Comparison of ENCODE assay signal across 11 mouse cellular contexts in genomic region chr9:21100447-21101161, GRCm38 (mm10). TPM values are rescaled to one million over a fixed set of nuclear protein-coding genes. Genes with fewer than 3 reads are reported as not detected.
DNase-seq lines count a peak whose midpoint lies in the region; ATAC-seq and TF ChIP-seq lines count a peak whose summit lies in the region.
"Had no signal": no experiment of that assay in that cellular context is flagged by ENCODE, and none has a peak within 500 bp of the region (broad histone marks: within the 10 kb centered on the region; RNA-seq: fewer than 3 reads in every experiment).

No protein-coding gene starts in this region.

- peak overlapping the region; percentile 36 for H3K4me2 ChIP-seq in liver, embryonic 11.5 days
- 0 out of 2 replicates have a peak overlapping the region, but pooled peaks have one; percentile 6 for H3K4me2 ChIP-seq in hindbrain, embryonic 12.5 days (replicated peaks)
- H3K4me2 ChIP-seq in forebrain, postnatal 0 days (ENCODE audit: low read depth): no peak overlapping the region

- peaks cover 19% of the 10 kb centered on the region for H3K4me1 ChIP-seq in liver, embryonic 11.5 days (replicated peaks; ENCODE audit: control insufficient read depth, insufficient read depth, low read length)
- H3K4me1 ChIP-seq in hindbrain, embryonic 12.5 days: peaks cover 12% of the 10 kb centered on the region; the same call in 1 of the 2 replicates
- H3K4me1 ChIP-seq in forebrain, postnatal 0 days (ENCODE audit: insufficient read depth): no peaks in the 10 kb centered on the region

- WGBS in liver, embryonic 11.5 days: 36% methylated on average over 15 of the region's 15 CpGs
- WGBS in hindbrain, embryonic 12.5 days: 45% methylated on average over 15 of the region's 15 CpGs
- 17% methylated on average over 15 of the region's 15 CpGs for WGBS in macrophage (ENCODE audit: missing documents)
- 48% methylated on average over 15 of the region's 15 CpGs for WGBS in forebrain, postnatal 0 days

- H3K27me3 ChIP-seq in liver, embryonic 11.5 days (replicated peaks; ENCODE audit: control insufficient read depth, insufficient read depth, low read length): no peaks in the 10 kb centered on the region
- no peaks in the 10 kb centered on the region for H3K27me3 ChIP-seq in hindbrain, embryonic 12.5 days
- no peaks in the 10 kb centered on the region for H3K27me3 ChIP-seq in forebrain, postnatal 0 days (ENCODE audit: insufficient read depth, low read length)

- no peak for TF ChIP-seq CTCF in forebrain, postnatal 0 days (IDR thresholded peaks at IDR 0.05; ENCODE audit: low read depth)

- H3K36me3 ChIP-seq in liver, embryonic 11.5 days (ENCODE audit: control insufficient read depth, insufficient read depth, low read length): no peaks in the 10 kb centered on the region
- no peaks in the 10 kb centered on the region for H3K36me3 ChIP-seq in hindbrain, embryonic 12.5 days
- H3K36me3 ChIP-seq in macrophage (ENCODE audit: inconsistent target): peaks cover 16% of the 10 kb centered on the region
- 0 out of 2 replicates have a peak, but pooled peaks cover 3% of the 10 kb centered on the region for H3K36me3 ChIP-seq in forebrain, postnatal 0 days (ENCODE audit: insufficient read depth)

- no peaks in the 10 kb centered on the region for H3K9me3 ChIP-seq in liver, embryonic 11.5 days (ENCODE audit: control insufficient read depth, low read length)
- H3K9me3 ChIP-seq in hindbrain, embryonic 12.5 days (replicated peaks): no peaks in the 10 kb centered on the region
- no peaks in the 10 kb centered on the region for H3K9me3 ChIP-seq in forebrain, postnatal 0 days (ENCODE audit: low read length)

- 0 out of 2 replicates have a peak, but pooled peaks have one; percentile 20 for ATAC-seq in liver, embryonic 11.5 days (replicated peaks; ENCODE audit: low FRiP score)
- no peak for ATAC-seq in hindbrain, embryonic 12.5 days (ENCODE audit: low FRiP score)
- no peak for ATAC-seq in forebrain, postnatal 0 days

- H3K4me3 ChIP-seq in liver, embryonic 11.5 days (ENCODE audit: low read depth, low read length): no peak overlapping the region
- H3K4me3 ChIP-seq in hindbrain, embryonic 12.5 days: no peak overlapping the region
- no peak overlapping the region for H3K4me3 ChIP-seq in macrophage (ENCODE audit: inconsistent target)
- no peak overlapping the region for H3K4me3 ChIP-seq in forebrain, postnatal 0 days (ENCODE audit: low read depth, low read length)

- intact Hi-C loops in gastrocnemius, postnatal 36 days (cut with DNase I): no loop called here

- H3K79me2 ChIP-seq in macrophage (ENCODE audit: inconsistent target): no peaks in the 10 kb centered on the region

- peak overlapping the region; percentile 52; the same call in 1 of the 2 replicates for H3K9ac ChIP-seq in liver, embryonic 11.5 days (ENCODE audit: low read depth, low read length)
- H3K9ac ChIP-seq in hindbrain, embryonic 12.5 days: peak overlapping the region; percentile 35; the same call in 1 of the 2 replicates
- H3K9ac ChIP-seq in forebrain, postnatal 0 days: no peak overlapping the region

- no peak for DNase-seq in liver, embryonic 11.5 days (ENCODE audit: low spot score)
- DNase-seq in liver (no peak), R1 (ENCODE audit: low read depth, low spot score) (peak; percentile 46)
- no peak for DNase-seq in gastrocnemius, postnatal 36 days
- no peak for DNase-seq in frontal cortex, postnatal 36 days (ENCODE audit: low spot score in 2 of 2)
- DNase-seq in forebrain, postnatal 0 days: no peak
- DNase-seq: heart, adult 11 months; kidney, postnatal 4 days; left cerebral cortex, postnatal 4 days had no signal

- H3K27ac ChIP-seq in liver, embryonic 11.5 days (ENCODE audit: low read depth, low read length): no peak overlapping the region
- no peak overlapping the region for H3K27ac ChIP-seq in hindbrain, embryonic 12.5 days
- 0 out of 2 replicates have a peak overlapping the region, but pooled peaks have one; percentile 5 for H3K27ac ChIP-seq in macrophage
- H3K27ac ChIP-seq in forebrain, postnatal 0 days (ENCODE audit: low read depth, low read length): no peak overlapping the region

RNA-seq across cellular contexts. Expression of gene Raver1, which starts 8.8 kb away (rescaled TPM):
- 89.8 and 94.0 TPM in 2 replicates for polyA plus RNA-seq in liver, embryonic 11.5 days (2014; fragmentation: Nextera tagmentation; extraction: Ambion mirVana)
- 58.8 and 66.9 TPM in 2 replicates for polyA plus RNA-seq in hindbrain, embryonic 12.5 days (2016; fragmentation: Nextera tagmentation; extraction: Ambion mirVana)
- 10 to 100 TPM; 23.7 to 63.5 (median 47.2) TPM for total RNA-seq in macrophage (2018; cell fraction: chromatin; rRNA removed)
- total RNA-seq in macrophage (2018; cell fraction: cytosol; rRNA removed): 10 to 100 TPM; 31.9 to 51.1 (median 39.1) TPM
- total RNA-seq in macrophage (2018; cell fraction: nucleus; rRNA removed): 10 to 100 TPM; 37.6 to 65.2 (median 48.8) TPM
- polyA plus RNA-seq in macrophage (2018): 24.3 to 37.8 TPM (median 28.2 TPM) in 3 replicates
- 10 to 100 TPM; 13.8 to 17.9 TPM for total RNA-seq in gastrocnemius, postnatal 36 days (2021)
- 24.5 and 40.3 TPM in 2 replicates for total RNA-seq in forebrain, postnatal 0 days (2014; rRNA removed)
- polyA plus RNA-seq in forebrain, postnatal 0 days (2015; fragmentation: Nextera tagmentation; extraction: Ambion mirVana): 23.2 and 24.3 TPM in 2 replicates

RNA-seq across cellular contexts. Expression of gene Gm38431, which starts 8.8 kb away (rescaled TPM):
- polyA plus RNA-seq in liver, embryonic 11.5 days (2014; fragmentation: Nextera tagmentation; extraction: Ambion mirVana): 4.2 and 4.3 TPM in 2 replicates
- 1.6 and 2.5 TPM in 2 replicates for polyA plus RNA-seq in hindbrain, embryonic 12.5 days (2016; fragmentation: Nextera tagmentation; extraction: Ambion mirVana)
- total RNA-seq in macrophage (2018; cell fraction: chromatin; rRNA removed): 10 to 100 TPM in 9 of 26 experiments, 1 to 10 TPM in 17; 3.6 to 34.0 (median 7.0) TPM
- total RNA-seq in macrophage (2018; cell fraction: cytosol; rRNA removed): 1 to 10 TPM in 18 of 26 experiments, under 1 TPM in 8; 0.53 to 2.4 (median 1.2) TPM
- total RNA-seq in macrophage (2018; cell fraction: nucleus; rRNA removed): 1 to 10 TPM in 25 of 26 experiments, under 1 TPM in 1; 0.96 to 5.7 (median 2.7) TPM
- polyA plus RNA-seq in macrophage (2018): 0.88 to 8.1 TPM (median 2.0 TPM) in 3 replicates
- total RNA-seq in gastrocnemius, postnatal 36 days (2021): 1 to 10 TPM; 1.6 TPM
- 0.43 and 3.4 TPM in 2 replicates for total RNA-seq in forebrain, postnatal 0 days (2014; rRNA removed)
- polyA plus RNA-seq in forebrain, postnatal 0 days (2015; fragmentation: Nextera tagmentation; extraction: Ambion mirVana): 0.34 and 0.44 TPM in 2 replicates

RNA-seq across cellular contexts. Expression of gene Fdx1l, which starts 27.2 kb away (rescaled TPM):
- 74.9 and 75.1 TPM in 2 replicates for polyA plus RNA-seq in liver, embryonic 11.5 days (2014; fragmentation: Nextera tagmentation; extraction: Ambion mirVana)
- polyA plus RNA-seq in hindbrain, embryonic 12.5 days (2016; fragmentation: Nextera tagmentation; extraction: Ambion mirVana): 46.4 and 48.4 TPM in 2 replicates
- total RNA-seq in macrophage (2018; cell fraction: chromatin; rRNA removed): 10 to 100 TPM in 25 of 26 experiments, 1 to 10 TPM in 1; 9.8 to 76.5 (median 25.1) TPM
- 10 to 100 TPM; 25.8 to 54.0 (median 42.0) TPM for total RNA-seq in macrophage (2018; cell fraction: cytosol; rRNA removed)
- 10 to 100 TPM; 19.0 to 53.9 (median 31.2) TPM for total RNA-seq in macrophage (2018; cell fraction: nucleus; rRNA removed)
- 22.6 to 65.1 TPM (median 36.6 TPM) in 3 replicates for polyA plus RNA-seq in macrophage (2018)
- 10 to 100 TPM; 37.5 to 40.4 TPM for total RNA-seq in gastrocnemius, postnatal 36 days (2021)
- total RNA-seq in forebrain, postnatal 0 days (2014; rRNA removed): 63.2 and 69.2 TPM in 2 replicates
- 79.4 and 94.9 TPM in 2 replicates for polyA plus RNA-seq in forebrain, postnatal 0 days (2015; fragmentation: Nextera tagmentation; extraction: Ambion mirVana)

RNA-seq across cellular contexts. Expression of gene Gm49373, which starts 27.7 kb away (rescaled TPM):
- 0.53 and 1.4 TPM in 2 replicates for polyA plus RNA-seq in liver, embryonic 11.5 days (2014; fragmentation: Nextera tagmentation; extraction: Ambion mirVana)
- polyA plus RNA-seq in hindbrain, embryonic 12.5 days (2016; fragmentation: Nextera tagmentation; extraction: Ambion mirVana): 1.3 TPM in 2 replicates
- total RNA-seq in macrophage (2018; cell fraction: chromatin; rRNA removed): 1 to 10 TPM in 8 of 26 experiments, under 1 TPM in 12, not detected in 6; 0.32 to 1.5 (median 0.62) TPM
- total RNA-seq in macrophage (2018; cell fraction: cytosol; rRNA removed): under 1 TPM in 24 of 26 experiments, not detected in 2; 0.07 to 0.47 (median 0.18) TPM
- 1 to 10 TPM in 5 of 26 experiments, under 1 TPM in 13, not detected in 8; 0.36 to 1.7 (median 0.58) TPM for total RNA-seq in macrophage (2018; cell fraction: nucleus; rRNA removed)
- 0.22 TPM in 1 of 3 replicates, not detected in the others for polyA plus RNA-seq in macrophage (2018)
- under 1 TPM in 1 of 2 experiments, not detected in 1; 0.17 TPM for total RNA-seq in gastrocnemius, postnatal 36 days (2021)
- total RNA-seq in forebrain, postnatal 0 days (2014; rRNA removed): 1.5 and 2.6 TPM in 2 replicates
- polyA plus RNA-seq in forebrain, postnatal 0 days (2015; fragmentation: Nextera tagmentation; extraction: Ambion mirVana): 0.74 and 0.79 TPM in 2 replicates

RNA-seq across cellular contexts. Expression of gene Tyk2, which starts 30.4 kb away (rescaled TPM):
- 11.5 and 13.8 TPM in 2 replicates for polyA plus RNA-seq in liver, embryonic 11.5 days (2014; fragmentation: Nextera tagmentation; extraction: Ambion mirVana)
- 16.3 and 18.1 TPM in 2 replicates for polyA plus RNA-seq in hindbrain, embryonic 12.5 days (2016; fragmentation: Nextera tagmentation; extraction: Ambion mirVana)
- 100 to 1,000 TPM; 145 to 475 (median 281) TPM for total RNA-seq in macrophage (2018; cell fraction: chromatin; rRNA removed)
- 100 to 1,000 TPM in 1 of 26 experiments, 10 to 100 TPM in 25; 31.2 to 105 (median 49.4) TPM for total RNA-seq in macrophage (2018; cell fraction: cytosol; rRNA removed)
- total RNA-seq in macrophage (2018; cell fraction: nucleus; rRNA removed): 100 to 1,000 TPM; 118 to 306 (median 168) TPM
- polyA plus RNA-seq in macrophage (2018): 22.8 to 47.7 TPM (median 23.6 TPM) in 3 replicates
- total RNA-seq in gastrocnemius, postnatal 36 days (2021): 1 to 10 TPM; 4.2 to 4.4 TPM
- 9.4 and 11.0 TPM in 2 replicates for total RNA-seq in forebrain, postnatal 0 days (2014; rRNA removed)
- polyA plus RNA-seq in forebrain, postnatal 0 days (2015; fragmentation: Nextera tagmentation; extraction: Ambion mirVana): 3.8 and 5.0 TPM in 2 replicates
